Mouse (Mus musculus): ENCODE measurements around the gene Glis3. TPM values are rescaled to one million over a fixed set of nuclear protein-coding genes. Genes with fewer than 3 reads are reported as not detected.

The Glis3 gene
- total and polyA plus RNA-seq, 3 experiments, result not detected

DNA sequence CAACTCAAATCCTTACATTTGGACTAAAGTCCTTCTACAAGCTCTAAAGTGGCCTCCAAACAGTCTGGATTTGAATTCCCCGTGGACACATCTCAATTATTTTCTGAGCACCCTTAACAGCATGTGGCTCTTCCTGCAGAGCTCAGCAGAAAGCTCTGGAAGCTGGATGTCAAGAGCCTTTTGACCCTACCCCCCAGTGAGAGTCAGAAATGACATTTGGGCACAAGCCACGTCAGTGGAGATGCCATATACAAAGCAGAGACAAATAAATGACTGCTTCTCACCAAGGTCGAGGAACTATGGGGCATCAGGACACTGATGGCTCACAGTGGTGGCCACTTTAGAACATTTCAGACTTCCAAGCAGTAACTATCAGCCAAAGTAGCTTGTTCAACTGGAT lies 146.3 kb downstream of the Glis3 start:
- TF ChIP-seq MAX (IDR thresholded peaks at IDR 0.05; ENCODE audit: low read length) (no peak), GATA1 (IDR thresholded peaks at IDR 0.05; ENCODE audit: low read depth, low read length) (no peak), ELF1 (IDR thresholded peaks at IDR 0.05; ENCODE audit: low read depth, low read length) (no peak), BHLHE40 (IDR thresholded peaks at IDR 0.05; ENCODE audit: borderline replicate concordance, low read depth, low read length) (no peak), CHD1 (IDR thresholded peaks at IDR 0.05; ENCODE audit: low read depth, low read length) (no peak), MXI1 (IDR thresholded peaks at IDR 0.05; ENCODE audit: low read depth, low read length) (no peak), NRF1 (IDR thresholded peaks at IDR 0.05; ENCODE audit: insufficient read depth, low read depth, low read length, poor library complexity, severe bottlenecking) (no peak), JUND (IDR thresholded peaks at IDR 0.05; ENCODE audit: low read depth, low read length) (no peak), MAZ (IDR thresholded peaks at IDR 0.05; ENCODE audit: low read depth, low read length) (no peak), KAT2A (conservative IDR thresholded peaks at IDR 0.05; ENCODE audit: low read depth, low read length) (no peak), ETS1 (IDR thresholded peaks at IDR 0.05; ENCODE audit: low read depth, low read length) (no peak), RAD21 (IDR thresholded peaks at IDR 0.05; ENCODE audit: low read depth, low read length) (no peak), MYB (IDR thresholded peaks at IDR 0.05; ENCODE audit: low read depth, low read length) (no peak), ZNF384 (IDR thresholded peaks at IDR 0.05; ENCODE audit: low read depth, low read length) (no peak), HCFC1 (IDR thresholded peaks at IDR 0.05; ENCODE audit: low read depth, low read length) (no peak), USF1 (IDR thresholded peaks at IDR 0.05; ENCODE audit: low read depth, low read length) (no peak), CHD2 (IDR thresholded peaks at IDR 0.05; ENCODE audit: low read length) (no peak), E2F4 (IDR thresholded peaks at IDR 0.05; ENCODE audit: borderline replicate concordance, low read depth, low read length) (no peak), SIN3A (IDR thresholded peaks at IDR 0.05; ENCODE audit: low read length) (no peak)
- Histone ChIP-seq H3K4me3 (ENCODE audit: control insufficient read depth in 1 of 2, insufficient read depth in 1 of 2, low read depth in 2 of 2, low read length in 2 of 2) (no peak overlapping the region), H3K79me2 (ENCODE audit: control insufficient read depth, insufficient read depth, low read length, poor library complexity) (no peaks in the 10 kb centered on the region), H3K27me3 (ENCODE audit: control insufficient read depth in 1 of 2, insufficient read depth in 2 of 2, low read length in 2 of 2) (no peaks in the 10 kb centered on the region), H3K36me3 (ENCODE audit: control insufficient read depth in 1 of 2, insufficient read depth in 2 of 2, low read length in 2 of 2) (no peaks in the 10 kb centered on the region), H3K9ac (ENCODE audit: control insufficient read depth, low read depth, low read length, poor library complexity, severe bottlenecking) (no peak overlapping the region), H3K9me3 (replicated peaks; ENCODE audit: insufficient read depth, low read length) (no peaks in the 10 kb centered on the region), H3K27ac (ENCODE audit: control insufficient read depth, low read depth, low read length) (no peak overlapping the region), H3K4me1 (ENCODE audit: control insufficient read depth in 1 of 2, insufficient read depth in 2 of 2, low read length in 2 of 2) (no peaks in the 10 kb centered on the region)
- no peak for DNase-seq (ENCODE audit: low read depth, low spot score)

DNA sequence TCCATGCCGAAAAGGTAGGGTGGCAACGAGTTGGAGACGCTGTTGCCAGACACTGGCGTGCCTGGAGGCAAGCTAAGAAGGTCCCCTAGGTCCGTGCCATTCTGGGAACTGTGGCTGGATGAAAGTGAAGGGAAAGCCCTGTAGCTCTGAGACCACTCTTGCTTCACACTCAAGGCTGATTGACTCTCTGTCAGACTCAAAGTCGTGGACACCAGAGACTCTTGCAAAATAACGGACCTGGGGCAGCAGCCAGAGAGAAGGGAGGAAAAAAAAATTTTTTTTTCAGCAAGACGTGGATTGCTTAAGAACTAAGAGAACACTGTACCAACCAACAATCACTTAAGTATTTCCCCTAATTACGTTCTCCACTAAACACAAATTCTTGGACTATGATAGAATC lies 148.1 kb downstream of the Glis3 start:
- TF ChIP-seq POLR2A (IDR thresholded peaks at IDR 0.05; ENCODE audit: control insufficient read depth in 1 of 2, insufficient read depth in 1 of 2, low read depth in 1 of 2, low read length in 2 of 2, poor library complexity in 1 of 2) (no peak), ELF1 (IDR thresholded peaks at IDR 0.05; ENCODE audit: low read depth, low read length) (no peak), USF1 (IDR thresholded peaks at IDR 0.05; ENCODE audit: low read depth, low read length) (no peak), KAT2A (conservative IDR thresholded peaks at IDR 0.05; ENCODE audit: low read depth, low read length) (no peak), POLR2AphosphoS2 (IDR thresholded peaks at IDR 0.05; ENCODE audit: low read length) (no peak), ZMIZ1 (IDR thresholded peaks at IDR 0.05; ENCODE audit: low read depth, low read length) (no peak), GABPA (IDR thresholded peaks at IDR 0.05; ENCODE audit: low read depth, low read length) (no peak), RAD21 (IDR thresholded peaks at IDR 0.05; ENCODE audit: low read depth, low read length) (no peak), ZNF384 (IDR thresholded peaks at IDR 0.05; ENCODE audit: low read depth, low read length) (no peak)
- H3K27ac ChIP-seq (ENCODE audit: control insufficient read depth, low read depth, low read length), result no peak overlapping the region

More for the DNA sequence above, 148.1 kb downstream of the Glis3 start:
- Histone ChIP-seq H3K4me3 (ENCODE audit: control insufficient read depth in 1 of 2, insufficient read depth in 1 of 2, low read depth in 2 of 2, low read length in 2 of 2) (no peak overlapping the region), H3K36me3 (ENCODE audit: control insufficient read depth in 1 of 2, insufficient read depth in 2 of 2, low read length in 2 of 2) (no peaks in the 10 kb centered on the region), H3K4me1 (ENCODE audit: control insufficient read depth in 1 of 2, insufficient read depth in 2 of 2, low read length in 2 of 2) (no peaks in the 10 kb centered on the region), H3K9ac (ENCODE audit: control insufficient read depth, low read depth, low read length, poor library complexity, severe bottlenecking) (no peak overlapping the region), H3K27me3 (ENCODE audit: control insufficient read depth in 1 of 2, insufficient read depth in 2 of 2, low read length in 2 of 2) (no peaks in the 10 kb centered on the region), H3K79me2 (ENCODE audit: control insufficient read depth, insufficient read depth, low read length, poor library complexity) (no peaks in the 10 kb centered on the region), H3K9me3 (replicated peaks; ENCODE audit: insufficient read depth, low read length) (no peaks in the 10 kb centered on the region)
- no peak for DNase-seq (ENCODE audit: low read depth, low spot score)

Data from MEL (cell line).